Mouse (Mus musculus) gonadal fat pad, adult 2 months (tissue): ENCODE results near the gene Amn1. TPM values are rescaled to one million over a fixed set of nuclear protein-coding genes. Genes with fewer than 3 reads are reported as not detected.

Source experiments
- DNase-seq: peaks from one replicate; pipeline ENCODE4 v3.0.0-alpha.2; 2012; ENCODE audit warnings: low read depth
- polyA plus RNA-seq: library from polyadenylated mRNA; depleted of rRNA; stranded (reverse); fragments of >200 nt; gene quantifications from 2 replicates; pipeline ENCODE4 v1.2.3, GENCODE M21; 2012; rRNA removed

Gene Amn1
- polyA plus RNA-seq, 1 experiment = 10.0 TPM

DNA sequence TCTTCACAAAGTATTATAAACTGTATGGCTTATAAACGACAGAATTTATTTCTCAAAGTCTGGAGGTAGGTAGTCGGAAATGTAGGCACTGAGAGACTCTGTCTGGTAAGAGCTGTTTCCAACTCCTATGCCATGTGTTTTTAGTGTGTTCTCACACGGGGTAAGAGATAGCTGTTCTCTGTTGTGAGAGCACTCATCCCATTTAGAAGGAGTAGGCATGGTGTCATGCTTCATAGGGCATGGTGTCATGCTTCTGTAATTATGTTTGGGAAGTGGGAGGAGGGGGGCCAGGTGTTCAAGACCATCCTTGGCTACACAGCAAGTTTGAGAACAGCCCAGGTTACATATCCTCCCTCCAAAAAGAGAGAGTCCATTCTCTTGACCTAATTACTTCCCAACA is 80.9 kb downstream of the Amn1 start:
- DNase-seq = no peak

Other genes with a start within 250 kb of the Amn1 start
- gene Sinhcaf, start 242.2 kb downstream of the Amn1 start, polyA plus RNA-seq = 3.6 and 5.3 TPM in 2 replicates
- 3.6 and 6.0 TPM in 2 replicates for gene Dennd5b, start 87.0 kb downstream of the Amn1 start, polyA plus RNA-seq
- not detected in 2 replicates for gene Gm10203, start 58.5 kb downstream of the Amn1 start, polyA plus RNA-seq
- 16.8 and 16.9 TPM in 2 replicates for gene Etfbkmt, start 48.9 kb downstream of the Amn1 start, polyA plus RNA-seq
- gene Resf1, start 120.7 kb upstream of the Amn1 start, polyA plus RNA-seq = 8.0 and 8.4 TPM in 2 replicates
- 2.4 and 3.3 TPM in 2 replicates for gene Bicd1, start 220.2 kb upstream of the Amn1 start, polyA plus RNA-seq